Mouse (Mus musculus) testis, adult 2 months (tissue): ENCODE data around the gene Cstf3.

Source experiments
- CTCF ChIP-seq: fragments of 200-500 bp; IDR thresholded peaks from 2 replicates; pipeline ENCODE4 v1.5.1; 2012; ENCODE audit warnings: low read depth, mild to moderate bottlenecking, inconsistent platforms, low read length, moderate library complexity; ENCODE audit not compliant: control insufficient read depth, insufficient read depth, insufficient replicate concordance
- POLR2A ChIP-seq: fragments of 200-500 bp; IDR thresholded peaks from 2 replicates; pipeline ENCODE4 v1.6.1; 2012; ENCODE audit warnings: low read depth, mild to moderate bottlenecking, inconsistent platforms, low read length, moderate library complexity; ENCODE audit not compliant: control insufficient read depth

GRCm38 (mm10) chr2:104688321-104688720 is 98.0 kb downstream of the Cstf3 start:
- TF ChIP-seq POLR2A = no peak
- TF ChIP-seq CTCF = no peak
